Mouse (Mus musculus) forebrain, embryonic 13.5 days (tissue): ENCODE data around the gene B3gat3. TPM values are rescaled to one million over a fixed set of nuclear protein-coding genes. Genes with fewer than 3 reads are reported as not detected.
"Not testable (repeated sequence)": the region's sequence is repeated elsewhere in the genome, so short reads cannot be mapped to it uniquely, and the experiment has no call there.

Experiments
- ATAC-seq: fragments of 200-750 bp; cut with Nextera tagmentation; 2 replicates; pipeline ENCODE4 v1.8.0; 2017
- H3K27ac ChIP-seq: fragments of 300-500 bp; sonication (generic); 2 replicates; pipeline ENCODE4 v1.5.1; 2015; ENCODE audit warnings: inconsistent platforms, mild to moderate bottlenecking, moderate library complexity
- H3K27me3 ChIP-seq: fragments of 300-500 bp; sonication (generic); 2 replicates; pipeline ENCODE4 v1.6.1; 2015; ENCODE audit warnings: mild to moderate bottlenecking, inconsistent platforms
- H3K36me3 ChIP-seq: fragments of 300-500 bp; sonication (generic); 2 replicates; pipeline ENCODE4 v1.6.1; 2015; ENCODE audit warnings: mild to moderate bottlenecking, inconsistent platforms; ENCODE audit not compliant: poor library complexity, severe bottlenecking
- H3K4me1 ChIP-seq: fragments of 300-500 bp; sonication (generic); 2 replicates; pipeline ENCODE4 v1.6.1; 2015; ENCODE audit warnings: inconsistent platforms
- H3K4me2 ChIP-seq: fragments of 300-500 bp; sonication (generic); 2 replicates; pipeline ENCODE4 v1.6.1; 2015; ENCODE audit warnings: inconsistent platforms, mild to moderate bottlenecking, moderate library complexity
- H3K4me3 ChIP-seq: fragments of 300-500 bp; sonication (generic); 2 replicates; pipeline ENCODE4 v1.5.1; 2015; ENCODE audit warnings: mild to moderate bottlenecking, inconsistent platforms
- H3K9ac ChIP-seq: fragments of 300-500 bp; sonication (generic); 2 replicates; pipeline ENCODE4 v1.6.1; 2015; ENCODE audit warnings: mild to moderate bottlenecking, inconsistent platforms
- H3K9me3 ChIP-seq: fragments of 300-500 bp; sonication (generic); replicated peaks from 2 replicates; pipeline ENCODE4 v1.6.1; 2016; ENCODE audit warnings: inconsistent platforms
- WGBS: fragments of 180-500 bp; shearing (Covaris S2); methylation state at CpG from one replicate; pipeline ENCODE4 v1.1.7; 2015; 5-methylcytosine and 5-hydroxymethylcytosine counted together
- polyA plus RNA-seq: library from polyadenylated mRNA; unstranded; fragments of >200 nt; fragmentation: Nextera tagmentation; extraction: Ambion mirVana; gene quantifications from 2 replicates; pipeline ENCODE4 v1.2.1, GENCODE M21; 2015

Gene B3gat3
- 66.4 and 69.5 TPM in 2 replicates for polyA plus RNA-seq

DNA sequence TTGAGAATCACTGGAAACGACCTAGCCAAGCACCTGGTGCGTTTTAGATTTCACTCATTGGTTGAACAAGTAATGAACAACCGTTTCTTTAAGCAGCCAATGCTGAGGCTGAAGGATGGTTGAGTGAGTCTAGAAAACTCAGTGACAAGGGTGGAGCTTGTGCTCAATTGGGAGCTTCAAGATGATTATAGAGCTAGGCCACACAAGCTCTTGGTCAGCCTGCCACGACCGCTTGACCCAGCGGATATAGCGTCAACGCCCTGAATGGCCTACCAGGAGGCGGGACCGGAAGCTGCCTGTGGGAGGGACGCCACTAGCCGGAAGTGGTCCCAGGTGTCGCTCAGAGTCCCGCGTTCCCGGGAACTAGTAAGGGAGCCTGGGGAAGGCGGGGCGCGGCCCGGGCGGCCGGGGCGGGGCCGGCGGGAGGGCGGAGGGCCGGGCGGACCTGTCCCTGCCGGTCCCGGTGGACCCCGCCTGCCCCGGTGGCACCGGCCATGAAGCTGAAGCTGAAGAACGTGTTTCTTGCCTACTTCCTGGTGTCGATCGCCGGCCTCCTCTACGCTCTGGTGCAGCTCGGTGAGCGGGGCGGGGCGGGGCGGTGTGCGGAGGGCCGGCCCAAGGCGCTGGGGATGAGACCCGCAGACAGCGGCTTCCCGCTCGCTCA lies at the start of gene B3gat3:
Gene B3gat3 (plus strand): TSS at position 302 of the 664 bp plus-strand sequence.
- 3% methylated on average over 38 of the region's 50 CpGs for WGBS
- Histone ChIP-seq H3K4me1 (peaks cover 15% of the 10 kb centered on the region), H3K4me3 (peak within 1 kb of the TSS; percentile 80), H3K36me3 (peaks cover 21% of the 10 kb centered on the region), H3K27me3 (no peaks in the 10 kb centered on the region), H3K4me2 (peak within 1 kb of the TSS; percentile 71), H3K9ac (peak within 1 kb of the TSS; percentile 84), H3K27ac (peak within 1 kb of the TSS; percentile 74), H3K9me3 (no peaks in the 10 kb centered on the region)
- ATAC-seq = peak; percentile 98

DNA sequence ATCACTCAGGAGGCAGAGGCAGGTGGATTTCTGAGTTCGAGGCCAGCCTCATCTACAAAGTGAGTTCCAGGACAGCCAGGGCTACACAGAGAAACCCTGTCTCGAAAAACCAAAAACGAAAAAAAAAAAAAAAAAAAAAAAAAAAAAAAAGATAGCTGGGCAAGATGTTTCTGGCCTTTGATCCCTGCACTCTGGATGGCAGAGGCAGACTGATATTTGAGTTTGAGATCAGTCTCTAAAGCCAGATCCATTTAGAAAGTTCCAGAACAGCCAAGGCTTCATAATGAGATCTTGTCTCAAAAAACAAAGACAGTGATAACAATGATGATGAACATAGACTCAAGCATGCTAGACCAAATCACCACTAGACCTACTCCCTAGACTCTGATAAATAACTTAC lies 49.8 kb upstream of the B3gat3 start:
- 64% methylated on average over 3 of the region's 3 CpGs for WGBS
- Histone ChIP-seq H3K4me2 (peak overlapping the region; percentile 96; the same call in 1 of the 2 replicates), H3K4me3 (peak overlapping the region; percentile 98; the same call in 1 of the 2 replicates)

DNA sequence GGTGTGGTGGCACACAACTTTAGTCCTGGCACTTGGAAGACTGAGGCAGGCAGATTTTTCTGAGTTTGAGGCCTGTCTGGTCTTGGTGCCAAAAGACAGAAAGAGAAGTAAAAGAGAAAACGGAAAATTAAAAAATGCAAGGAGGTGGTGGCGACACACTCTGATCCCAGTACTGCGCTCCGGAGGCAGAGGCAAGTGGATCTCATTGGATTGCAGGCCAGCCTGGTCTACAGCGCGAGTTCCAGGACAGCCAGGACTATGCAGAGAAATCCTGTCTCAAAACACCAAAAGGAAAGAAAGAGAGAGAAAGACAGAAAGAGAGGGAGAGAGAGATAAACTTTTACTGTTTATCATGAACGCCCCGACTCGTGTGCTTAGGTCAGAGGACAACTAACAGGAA lies 49.3 kb upstream of the B3gat3 start:
- Histone ChIP-seq H3K36me3 (peaks cover 28% of the 10 kb centered on the region), H3K27ac (no peak overlapping the region), H3K4me2 (peak overlapping the region; percentile 96), H3K4me3 (peak overlapping the region; percentile 98), H3K9ac (peak overlapping the region; percentile 97), H3K27me3 (no peaks in the 10 kb centered on the region), H3K9me3 (no peaks in the 10 kb centered on the region), H3K4me1 (peaks cover 13% of the 10 kb centered on the region)
- 61% methylated on average over 9 of the region's 9 CpGs for WGBS
- peak; percentile 58 for ATAC-seq

More for the DNA sequence above, 49.8 kb upstream of the B3gat3 start:
- Histone ChIP-seq H3K36me3 (peaks cover 24% of the 10 kb centered on the region), H3K4me1 (peaks cover 13% of the 10 kb centered on the region)
- not testable (repeated sequence) for ATAC-seq, H3K27ac ChIP-seq, H3K9ac ChIP-seq, H3K27me3 ChIP-seq, H3K9me3 ChIP-seq

DNA sequence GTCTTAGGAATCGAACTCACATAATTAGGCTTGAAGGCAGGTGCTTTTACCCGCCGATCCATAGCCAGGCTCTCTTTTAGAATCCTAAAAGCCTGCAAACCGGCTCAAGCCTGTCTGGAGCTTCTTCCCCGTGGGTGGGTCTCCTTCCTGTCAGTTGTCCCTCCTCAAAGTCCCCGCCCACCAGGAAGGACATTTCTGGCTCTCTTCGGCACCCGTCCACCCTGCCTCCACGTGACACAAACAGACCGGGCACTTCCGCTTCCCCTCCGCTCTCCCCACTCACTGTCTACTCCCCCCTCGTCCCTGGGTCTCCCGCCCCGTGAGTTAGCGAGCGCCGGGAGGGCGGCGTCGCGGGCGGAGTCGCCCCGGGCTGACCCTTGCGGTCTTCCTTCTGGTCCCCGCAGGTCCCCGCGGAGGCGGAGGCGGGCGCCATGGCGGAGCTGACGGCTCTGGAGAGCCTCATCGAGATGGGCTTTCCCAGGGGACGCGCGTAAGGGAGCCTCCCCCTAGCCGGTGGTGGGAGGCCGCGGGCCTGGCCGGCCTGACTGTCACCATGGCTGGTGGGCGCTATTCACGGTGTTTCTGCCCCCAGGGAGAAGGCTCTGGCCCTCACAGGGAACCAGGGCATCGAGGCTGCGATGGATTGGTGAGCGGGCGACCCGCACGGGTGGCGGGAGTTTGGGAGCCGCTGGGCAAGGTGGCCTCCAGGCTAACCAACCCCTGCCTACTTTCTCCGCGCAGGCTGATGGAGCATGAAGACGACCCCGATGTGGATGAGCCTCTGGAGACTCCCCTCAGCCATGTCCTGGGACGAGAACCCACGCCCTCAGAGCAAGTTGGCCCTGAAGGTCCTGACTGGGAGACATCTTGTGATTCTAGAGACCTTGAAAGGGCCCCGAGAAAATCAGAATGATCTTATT lies 48.6 kb upstream of the B3gat3 start, which contains the start of gene Ubxn1:
Gene Ubxn1 (plus strand): TSS at position 230 of the 920 bp plus-strand sequence.
- peak; percentile 98 for ATAC-seq
- under 1% methylated on average over 59 of the region's 59 CpGs for WGBS

DNA sequence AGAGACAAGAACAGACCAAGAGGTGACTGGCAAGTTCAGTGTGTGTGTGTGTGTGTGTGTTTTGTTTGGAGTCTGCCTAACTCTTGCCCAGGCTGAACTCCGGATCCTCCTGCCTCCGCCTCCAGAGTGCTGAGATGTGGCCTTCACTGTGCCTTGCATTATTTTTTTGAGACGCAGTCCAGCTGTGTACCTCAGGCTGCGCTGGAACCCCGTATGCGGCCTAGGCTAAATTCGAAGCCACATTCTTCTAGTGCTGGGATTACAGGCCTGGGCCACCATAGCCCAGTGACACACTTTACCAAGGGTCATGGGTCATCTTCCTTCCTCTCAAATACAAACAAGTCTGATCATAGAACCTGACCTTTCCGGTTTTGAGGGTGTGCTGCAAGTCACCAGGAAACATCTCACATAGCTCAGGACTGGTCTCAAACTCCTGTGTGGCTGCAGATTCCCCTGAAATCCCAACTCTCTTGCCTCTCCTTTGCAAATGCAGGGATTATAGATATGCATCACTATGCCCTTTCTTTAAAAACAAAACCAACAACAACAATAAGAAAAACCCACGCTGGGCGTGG lies 47.8 kb upstream of the B3gat3 start:
- Histone ChIP-seq H3K27me3 (no peaks in the 10 kb centered on the region), H3K9me3 (no peaks in the 10 kb centered on the region), H3K4me1 (peaks cover 13% of the 10 kb centered on the region), H3K4me3 (peak overlapping the region; percentile 98), H3K9ac (peak overlapping the region; percentile 97), H3K36me3 (peaks cover 43% of the 10 kb centered on the region), H3K4me2 (peak overlapping the region; percentile 96), H3K27ac (no peak overlapping the region)
- ATAC-seq = no peak
- 77% methylated on average over 10 of the region's 10 CpGs for WGBS

More for the DNA sequence above, 48.6 kb upstream of the B3gat3 start, which contains the start of gene Ubxn1:
- Histone ChIP-seq H3K9me3 (no peaks in the 10 kb centered on the region), H3K4me1 (peaks cover 13% of the 10 kb centered on the region), H3K27me3 (no peaks in the 10 kb centered on the region), H3K27ac (peak within 1 kb of the TSS; percentile 57), H3K36me3 (peaks cover 35% of the 10 kb centered on the region), H3K9ac (peak within 1 kb of the TSS; percentile 97), H3K4me3 (peak within 1 kb of the TSS; percentile 98), H3K4me2 (peak within 1 kb of the TSS; percentile 96)

DNA sequence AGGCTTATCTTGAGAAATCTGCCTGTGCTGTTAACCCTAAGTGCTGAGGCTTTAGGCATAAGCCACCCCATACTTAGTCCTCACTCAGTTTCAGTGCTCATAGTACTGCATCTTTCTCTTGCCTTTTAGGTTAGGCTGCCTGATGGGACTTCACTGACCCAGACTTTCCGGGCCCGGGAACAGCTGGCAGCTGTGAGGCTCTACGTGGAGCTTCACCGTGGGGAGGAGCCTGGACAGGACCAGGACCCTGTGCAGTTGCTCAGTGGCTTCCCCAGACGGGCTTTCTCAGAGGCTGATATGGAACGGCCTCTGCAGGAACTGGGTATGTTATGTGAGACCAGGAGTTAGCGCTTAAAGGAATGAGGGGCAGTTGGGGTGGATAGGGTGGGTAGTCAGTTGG lies 45.1 kb upstream of the B3gat3 start:
- Histone ChIP-seq H3K27me3 (no peaks in the 10 kb centered on the region), H3K9me3 (no peaks in the 10 kb centered on the region), H3K4me2 (no peak overlapping the region), H3K36me3 (peaks cover 43% of the 10 kb centered on the region), H3K9ac (no peak overlapping the region), H3K4me3 (no peak overlapping the region), H3K27ac (no peak overlapping the region), H3K4me1 (peaks cover 18% of the 10 kb centered on the region)
- whole genome bisulfite sequencing = 93% methylated on average over 7 of the region's 7 CpGs
- no peak for ATAC-seq

DNA sequence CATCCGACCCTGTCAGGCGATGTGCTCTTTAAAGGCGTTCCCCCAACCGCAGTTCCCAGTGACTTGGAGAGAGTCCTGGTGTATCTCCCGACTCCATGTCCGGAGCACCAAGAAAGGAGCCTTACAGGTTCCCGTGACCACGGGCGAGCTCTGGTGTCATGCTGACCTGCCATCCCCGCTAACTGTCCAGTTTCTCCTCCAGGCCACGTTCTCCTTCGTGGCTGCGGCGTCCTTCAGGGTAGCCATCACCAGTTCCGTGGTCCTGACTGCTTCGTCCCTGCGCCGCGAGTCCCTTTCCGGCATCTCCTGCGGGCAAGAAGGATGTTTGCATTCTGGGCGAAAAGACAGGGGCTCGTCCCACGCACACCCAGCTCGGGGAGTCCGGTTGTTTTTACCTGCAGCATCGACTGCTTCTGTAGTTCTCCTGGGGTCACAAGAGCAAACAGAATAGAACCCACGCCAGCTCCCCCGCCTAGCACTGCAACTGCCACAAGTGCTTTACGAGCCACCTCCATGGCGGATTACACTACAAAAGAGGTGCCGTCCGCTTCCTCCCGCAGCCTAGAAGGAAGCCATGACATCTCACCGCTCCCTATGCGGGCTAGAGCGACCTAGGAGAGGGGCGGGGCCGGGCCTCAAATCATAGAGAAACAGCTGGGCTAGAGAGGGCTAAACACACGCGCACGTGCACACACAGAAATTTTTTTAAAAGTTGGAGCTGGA lies 39.7 kb upstream of the B3gat3 start, which contains the start of gene Uqcc3:
Gene Uqcc3 (minus strand): TSS at position 613 of the 723 bp plus-strand sequence.
- Histone ChIP-seq H3K9ac (peak within 1 kb of the TSS; percentile 87), H3K4me1 (peaks cover 10% of the 10 kb centered on the region), H3K36me3 (peaks cover 19% of the 10 kb centered on the region), H3K4me2 (peak within 1 kb of the TSS; percentile 67), H3K9me3 (no peaks in the 10 kb centered on the region), H3K4me3 (peak within 1 kb of the TSS; percentile 66), H3K27me3 (no peaks in the 10 kb centered on the region), H3K27ac (peak within 1 kb of the TSS; percentile 79)
- WGBS = under 1% methylated on average over 42 of the region's 42 CpGs
- ATAC-seq = peak; percentile 98

DNA sequence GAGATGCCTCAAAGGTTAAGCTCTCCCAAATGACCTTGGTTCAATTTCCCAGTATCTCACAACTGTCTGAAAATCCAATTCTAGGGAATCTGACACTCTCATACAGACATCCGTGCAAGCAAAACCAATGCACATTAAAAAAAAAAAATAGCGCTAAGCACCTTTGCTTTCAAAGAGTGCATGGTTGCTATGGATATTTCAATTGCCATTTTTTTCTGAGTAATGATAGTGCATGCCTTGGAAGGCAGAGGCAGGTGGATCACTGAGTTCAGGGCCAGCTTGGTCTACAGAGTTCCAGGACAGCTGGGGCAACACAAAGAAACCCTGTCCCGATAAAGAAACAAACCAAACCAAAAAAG lies 39.2 kb upstream of the B3gat3 start:
- ATAC-seq = peak; percentile 33
- Histone ChIP-seq H3K27ac (no peak overlapping the region), H3K27me3 (no peaks in the 10 kb centered on the region), H3K4me2 (peak overlapping the region; percentile 67), H3K4me3 (peak overlapping the region; percentile 66), H3K9ac (peak overlapping the region; percentile 87), H3K9me3 (no peaks in the 10 kb centered on the region), H3K36me3 (peaks cover 13% of the 10 kb centered on the region), H3K4me1 (peaks cover 10% of the 10 kb centered on the region)
- 11% methylated on average over 3 of the region's 3 CpGs for WGBS

DNA sequence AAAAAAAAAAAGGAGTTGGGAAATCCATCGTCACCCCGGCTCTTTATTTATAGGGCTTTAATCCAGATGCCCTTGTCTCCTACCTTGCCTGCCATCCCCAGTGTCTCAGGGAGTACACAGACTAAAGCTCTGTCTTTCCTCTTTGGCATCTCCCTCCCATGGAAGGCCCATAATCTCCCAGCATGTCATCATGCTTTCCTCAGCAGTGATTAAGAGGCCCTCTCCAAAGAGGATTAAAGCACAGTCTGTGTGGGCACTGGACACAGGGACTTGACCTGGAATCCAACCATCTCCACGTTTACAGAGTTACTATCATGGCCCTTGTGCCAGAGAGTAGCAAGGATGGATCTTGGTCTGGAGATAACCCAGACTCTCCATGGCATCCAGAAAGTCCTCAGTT lies 36.6 kb upstream of the B3gat3 start, which contains the start of the genes Lbhd1 and Gm49403:
Gene Lbhd1 (plus strand): TSS at position 117 of the 400 bp plus-strand sequence.
Gene Gm49403 (plus strand): TSS at position 315 of the 400 bp plus-strand sequence.
- Histone ChIP-seq H3K9me3 (no peaks in the 10 kb centered on the region), H3K4me3 (no peak within 1 kb of the TSS), H3K27ac (no peak within 1 kb of the TSS), H3K4me1 (peaks cover 22% of the 10 kb centered on the region), H3K9ac (no peak within 1 kb of the TSS), H3K27me3 (no peaks in the 10 kb centered on the region), H3K4me2 (no peak within 1 kb of the TSS), H3K36me3 (no peaks in the 10 kb centered on the region)
- ATAC-seq = no peak
- WGBS = 73% methylated on average over 3 of the region's 3 CpGs

DNA sequence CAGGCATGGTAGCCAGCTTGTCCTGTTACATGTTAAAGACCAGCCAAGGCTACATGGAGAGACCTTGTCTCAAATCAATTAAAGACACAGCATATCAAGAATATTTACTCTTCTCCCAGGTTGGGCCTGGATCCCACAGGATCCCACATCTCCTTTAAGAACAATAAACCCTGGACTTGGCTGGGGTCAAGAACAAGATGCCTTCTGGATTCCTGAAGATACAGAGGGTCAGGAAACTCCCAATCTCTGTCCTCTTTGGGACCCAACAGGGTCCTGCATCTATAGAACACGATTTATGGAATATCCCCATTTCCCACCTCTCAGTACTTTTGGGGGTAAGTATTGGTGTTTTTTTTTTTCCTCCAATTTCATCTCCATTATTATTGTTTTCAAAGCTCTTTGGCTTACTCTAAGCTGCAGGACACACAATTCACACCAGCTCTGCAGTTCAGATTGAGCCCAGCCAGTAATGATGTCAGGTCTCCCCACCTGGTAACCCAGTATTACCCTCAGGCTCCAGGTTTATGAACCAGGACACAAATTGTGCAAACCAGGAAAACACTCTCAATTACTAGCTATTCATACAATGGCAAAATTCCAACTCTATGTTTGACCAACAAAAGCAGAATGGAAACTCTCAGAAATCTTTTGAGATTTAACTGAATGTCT lies 33.1 kb upstream of the B3gat3 start:
- peaks cover 14% of the 10 kb centered on the region for H3K36me3 ChIP-seq
- no peak overlapping the region; the same call in 1 of the 2 replicates for H3K9ac ChIP-seq
- peak overlapping the region; percentile 65; the same call in 1 of the 2 replicates for H3K4me3 ChIP-seq
- H3K27me3 ChIP-seq = no peaks in the 10 kb centered on the region
- no peak for ATAC-seq
- no peak overlapping the region; the same call in 1 of the 2 replicates for H3K27ac ChIP-seq
- 68% methylated on average over 1 of the region's 1 CpGs for whole genome bisulfite sequencing
- H3K4me2 ChIP-seq = peak overlapping the region; percentile 80; the same call in 1 of the 2 replicates
- peaks cover 21% of the 10 kb centered on the region for H3K4me1 ChIP-seq
- no peaks in the 10 kb centered on the region for H3K9me3 ChIP-seq
